Mouse (Mus musculus): ENCODE data around the gene Tollip.

DNA sequence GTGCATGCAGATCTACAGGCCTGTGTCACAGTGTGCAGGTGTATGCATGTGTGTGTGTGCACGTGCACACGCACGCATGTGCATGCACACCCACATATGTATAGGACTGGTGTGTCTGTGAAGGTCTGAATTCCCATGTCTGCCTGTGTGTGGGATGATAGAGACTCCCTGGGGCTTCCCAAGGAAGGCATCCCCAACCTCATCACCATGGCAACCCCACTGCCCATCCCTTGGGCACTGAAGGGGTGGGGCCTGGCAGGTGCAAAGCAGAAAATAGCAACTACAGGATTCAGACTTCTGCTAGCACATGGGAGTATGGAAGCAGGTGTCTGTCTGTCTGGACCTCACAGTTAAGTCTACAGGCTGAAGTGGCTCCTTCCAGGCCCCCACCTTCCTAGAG, 44.2 kb upstream of the Tollip start:
- TF ChIP-seq POLR2A (IDR thresholded peaks at IDR 0.05; ENCODE audit: borderline replicate concordance, low read depth, low read length) (no peak), CTCF (IDR thresholded peaks at IDR 0.05; ENCODE audit: low read depth, low read length) (no peak)

Measured in bone marrow macrophage, adult 2 months (primary cell).